Mouse (Mus musculus): ENCODE measurements around the gene Zfp668. TPM values are rescaled to one million over a fixed set of nuclear protein-coding genes. Genes with fewer than 3 reads are reported as not detected.

The Zfp668 gene
- polyA plus RNA-seq, 1 experiment from 2014 or later = 16.4 TPM

DNA sequence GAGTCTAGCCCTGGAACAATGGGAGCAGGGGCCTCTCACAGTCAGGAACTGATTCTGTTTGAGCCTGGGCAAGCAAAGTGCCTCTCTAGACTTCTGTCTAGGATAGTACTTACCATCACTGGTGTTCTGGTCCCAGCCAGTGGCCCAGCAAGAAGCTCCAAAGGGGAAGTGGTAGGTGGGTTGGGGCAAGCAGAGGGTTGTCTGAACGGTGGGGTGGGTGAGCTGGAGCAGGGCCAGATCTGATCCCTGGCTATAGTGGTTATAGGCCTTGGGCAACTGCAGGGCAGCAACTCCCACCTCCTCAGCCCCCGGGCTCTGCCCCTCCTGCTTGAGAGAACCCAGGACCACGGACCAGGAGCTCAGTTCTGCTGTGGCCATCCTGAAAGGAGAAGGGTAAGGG lies 12.2 kb upstream of the Zfp668 start:
- Histone ChIP-seq H3K9me3 (no peaks in the 10 kb centered on the region), H3K36me3 (peaks cover 91% of the 10 kb centered on the region), H3K9ac (no peak overlapping the region), H3K27me3 (no peaks in the 10 kb centered on the region), H3K27ac (no peak overlapping the region), H3K4me3 (no peak overlapping the region), H3K4me2 (no peak overlapping the region), H3K4me1 (peaks cover 28% of the 10 kb centered on the region)
- no peak for ATAC-seq (ENCODE audit: insufficient number of reproducible peaks, low FRiP score, low TSS enrichment, low read depth)
- 62% methylated on average over 3 of the region's 3 CpGs for WGBS

DNA sequence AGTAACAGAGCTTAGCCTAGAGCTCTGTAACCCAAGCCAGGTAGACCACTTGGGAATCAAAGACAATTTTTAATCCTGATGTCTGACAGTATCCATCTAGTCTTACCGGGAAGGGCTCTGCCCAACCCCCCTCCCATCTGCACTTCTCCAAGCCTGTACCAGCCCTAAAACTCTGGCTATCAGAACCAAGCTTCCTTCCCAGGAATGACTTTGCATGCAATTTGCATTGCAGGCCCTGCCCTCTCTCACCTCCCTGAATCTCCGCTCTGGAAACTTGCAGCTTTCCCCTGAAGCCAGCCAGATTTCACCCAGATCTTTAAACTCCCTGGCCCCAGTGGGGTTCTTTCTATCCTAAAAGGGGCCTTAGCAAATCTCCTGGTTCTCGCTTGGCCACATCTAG lies 11.2 kb upstream of the Zfp668 start:
- Histone ChIP-seq H3K36me3 (peaks cover 97% of the 10 kb centered on the region), H3K4me1 (peaks cover 36% of the 10 kb centered on the region), H3K9me3 (no peaks in the 10 kb centered on the region), H3K27ac (no peak overlapping the region), H3K4me3 (no peak overlapping the region), H3K4me2 (no peak overlapping the region), H3K9ac (no peak overlapping the region), H3K27me3 (no peaks in the 10 kb centered on the region)
- WGBS = 66% methylated on average over 3 of the region's 3 CpGs
- no peak for ATAC-seq (ENCODE audit: insufficient number of reproducible peaks, low FRiP score, low TSS enrichment, low read depth)

DNA sequence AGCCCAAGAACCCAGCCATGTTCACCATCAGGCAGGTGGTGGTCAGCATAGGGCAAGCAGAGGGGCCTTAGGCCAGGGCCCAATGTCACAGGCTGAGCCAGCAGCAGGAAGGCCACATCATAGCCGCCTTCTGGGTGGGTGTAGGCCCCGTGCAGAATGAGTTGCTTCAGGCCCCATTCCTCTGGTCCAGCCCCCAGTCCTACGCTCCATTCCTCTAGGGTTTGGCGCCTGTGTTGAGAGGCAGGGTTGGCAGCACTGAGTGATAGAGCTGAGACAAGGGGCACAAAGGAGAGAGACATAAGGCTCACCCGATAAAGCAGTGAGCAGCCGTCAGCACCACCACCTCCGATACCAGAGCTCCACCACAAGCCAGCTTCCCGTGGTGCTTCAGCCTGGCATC lies 10.6 kb upstream of the Zfp668 start:
- H3K4me1 ChIP-seq = peaks cover 36% of the 10 kb centered on the region
- no peak overlapping the region for H3K27ac ChIP-seq
- no peaks in the 10 kb centered on the region for H3K27me3 ChIP-seq
- H3K9ac ChIP-seq = no peak overlapping the region
- ATAC-seq (ENCODE audit: insufficient number of reproducible peaks, low FRiP score, low TSS enrichment, low read depth) = no peak
- H3K4me2 ChIP-seq = no peak overlapping the region
- no peak overlapping the region for H3K4me3 ChIP-seq
- H3K36me3 ChIP-seq = peaks cover 97% of the 10 kb centered on the region
- H3K9me3 ChIP-seq = no peaks in the 10 kb centered on the region
- WGBS = 85% methylated on average over 8 of the region's 8 CpGs

DNA sequence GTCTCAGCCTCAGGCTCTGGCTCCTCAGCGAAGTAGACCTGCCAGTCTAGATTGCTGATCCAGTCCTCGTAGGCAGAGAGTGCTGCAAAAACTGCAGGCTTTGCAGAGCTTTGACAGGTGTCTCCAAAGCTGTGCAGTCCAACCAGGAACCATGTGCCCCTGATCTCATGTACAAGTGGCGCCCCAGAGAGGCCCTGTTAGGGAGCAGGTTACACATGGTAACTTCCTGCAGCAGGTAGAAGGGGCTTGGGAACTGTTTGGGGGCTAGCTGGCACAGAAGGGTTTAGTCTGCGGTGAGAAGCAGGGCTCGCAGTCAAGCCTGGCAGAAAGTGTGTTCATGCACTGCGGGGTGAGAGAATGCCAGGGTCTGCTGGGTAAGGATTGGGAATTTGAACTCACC lies 9.9 kb upstream of the Zfp668 start:
- H3K4me3 ChIP-seq = no peak overlapping the region
- H3K9ac ChIP-seq = no peak overlapping the region

DNA sequence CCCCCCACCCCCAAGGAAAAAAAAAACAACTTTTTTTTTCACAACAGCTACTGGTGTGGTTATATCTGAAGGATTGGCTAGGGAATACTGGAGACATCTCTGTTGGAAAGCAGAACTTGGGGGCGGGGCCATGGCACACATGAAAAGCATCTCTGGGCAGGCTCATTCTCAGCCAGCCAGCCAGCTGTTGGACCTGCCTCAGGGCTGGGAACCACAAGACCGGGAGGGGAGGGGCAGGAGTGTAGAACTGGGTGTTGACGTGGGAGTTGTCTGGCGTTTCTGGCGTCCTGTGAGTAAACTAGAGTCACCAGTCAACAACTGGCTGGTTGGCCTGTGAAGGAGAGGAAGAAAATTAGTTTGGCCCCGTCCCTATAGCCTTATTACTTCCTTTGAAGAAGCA lies 9.3 kb upstream of the Zfp668 start:
- WGBS = 53% methylated on average over 6 of the region's 6 CpGs
- peaks cover 97% of the 10 kb centered on the region for H3K36me3 ChIP-seq
- H3K9me3 ChIP-seq = no peaks in the 10 kb centered on the region
- no peak overlapping the region for H3K27ac ChIP-seq
- H3K27me3 ChIP-seq = no peaks in the 10 kb centered on the region
- no peak overlapping the region for H3K4me2 ChIP-seq
- no peak for ATAC-seq (ENCODE audit: insufficient number of reproducible peaks, low FRiP score, low TSS enrichment, low read depth)
- H3K4me3 ChIP-seq = no peak overlapping the region
- no peak overlapping the region for H3K9ac ChIP-seq
- H3K4me1 ChIP-seq = peaks cover 36% of the 10 kb centered on the region

More for the DNA sequence above, 9.9 kb upstream of the Zfp668 start:
- H3K4me2 ChIP-seq = no peak overlapping the region
- H3K27ac ChIP-seq = no peak overlapping the region
- ATAC-seq (ENCODE audit: insufficient number of reproducible peaks, low FRiP score, low TSS enrichment, low read depth) = no peak
- H3K27me3 ChIP-seq = no peaks in the 10 kb centered on the region
- H3K9me3 ChIP-seq = no peaks in the 10 kb centered on the region
- peaks cover 36% of the 10 kb centered on the region for H3K4me1 ChIP-seq
- 85% methylated on average over 6 of the region's 6 CpGs for WGBS
- peaks cover 97% of the 10 kb centered on the region for H3K36me3 ChIP-seq

DNA sequence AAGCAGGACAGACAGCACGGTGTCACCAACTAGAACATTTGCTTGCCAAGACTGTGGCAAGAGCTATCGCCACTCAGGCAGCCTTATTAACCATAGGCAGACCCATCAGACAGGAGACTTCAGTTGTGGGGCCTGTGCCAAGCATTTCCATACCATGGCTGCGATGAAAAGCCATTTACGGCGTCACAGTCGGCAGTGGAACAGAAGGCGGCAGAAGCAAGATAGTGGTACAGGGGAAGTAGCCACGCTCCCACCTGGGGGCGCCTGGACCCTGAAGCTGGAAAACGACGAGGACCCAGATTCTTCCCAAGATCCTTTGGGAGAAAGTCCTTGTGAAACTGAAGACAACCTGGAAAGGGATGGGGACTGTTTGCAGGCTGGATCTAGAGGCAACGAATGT lies 3.8 kb upstream of the Zfp668 start:
- WGBS = 87% methylated on average over 12 of the region's 12 CpGs
- Histone ChIP-seq H3K9ac (no peak overlapping the region), H3K27me3 (no peaks in the 10 kb centered on the region), H3K9me3 (no peaks in the 10 kb centered on the region), H3K27ac (no peak overlapping the region), H3K36me3 (peaks cover 71% of the 10 kb centered on the region), H3K4me3 (no peak overlapping the region), H3K4me2 (no peak overlapping the region), H3K4me1 (peaks cover 28% of the 10 kb centered on the region)
- no peak for ATAC-seq (ENCODE audit: insufficient number of reproducible peaks, low FRiP score, low TSS enrichment, low read depth)

DNA sequence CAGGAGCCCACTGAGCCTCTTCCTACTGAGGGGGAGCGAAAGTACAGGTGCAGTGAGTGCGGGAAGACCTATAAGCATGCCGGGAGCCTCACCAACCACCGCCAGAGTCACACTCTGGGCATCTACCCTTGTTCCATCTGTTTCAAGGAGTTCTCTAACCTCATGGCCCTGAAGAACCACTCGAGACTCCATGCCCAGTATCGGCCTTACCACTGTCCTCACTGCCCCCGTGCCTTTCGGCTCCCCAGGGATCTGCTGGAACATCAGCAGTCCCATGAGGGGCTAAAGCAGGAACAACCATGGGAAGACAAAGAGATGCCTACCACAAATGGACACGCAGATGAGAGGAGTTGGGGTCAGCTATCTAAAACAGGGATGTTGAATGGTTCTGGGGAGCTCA lies 2.7 kb upstream of the Zfp668 start:
- no peak overlapping the region for H3K9ac ChIP-seq
- no peak for ATAC-seq (ENCODE audit: insufficient number of reproducible peaks, low FRiP score, low TSS enrichment, low read depth)
- no peak overlapping the region for H3K4me2 ChIP-seq
- H3K27ac ChIP-seq = no peak overlapping the region
- no peaks in the 10 kb centered on the region for H3K9me3 ChIP-seq
- peaks cover 29% of the 10 kb centered on the region for H3K4me1 ChIP-seq
- peaks cover 61% of the 10 kb centered on the region for H3K36me3 ChIP-seq
- 94% methylated on average over 9 of the region's 9 CpGs for WGBS
- H3K4me3 ChIP-seq = no peak overlapping the region
- no peaks in the 10 kb centered on the region for H3K27me3 ChIP-seq

DNA sequence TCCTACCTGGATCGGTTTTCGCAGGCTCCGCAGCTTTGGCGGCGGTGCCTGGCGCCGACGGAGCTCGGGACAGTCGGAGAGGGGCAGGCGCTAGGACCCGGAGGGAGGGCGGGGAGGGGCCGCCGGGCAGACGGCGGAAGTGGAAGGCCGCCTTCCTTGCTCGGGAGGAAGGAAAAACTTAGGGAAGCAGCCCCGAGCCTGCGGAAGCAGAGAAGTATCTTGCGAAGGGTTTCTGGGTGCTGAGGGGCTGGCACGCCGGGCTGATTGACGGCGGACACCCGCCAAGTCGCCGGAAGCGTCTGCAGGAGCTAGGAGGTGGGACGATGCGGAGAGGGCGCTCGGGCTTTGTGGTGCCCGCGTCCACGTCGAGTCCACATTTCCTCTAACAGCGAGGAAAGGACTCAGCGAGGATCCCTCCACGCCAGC lies 574 bp downstream of the Zfp668 start, which contains the start of gene Zfp646:
Gene Zfp646 (plus strand): TSS at position 181 of the 426 bp plus-strand sequence.
- ATAC-seq (ENCODE audit: insufficient number of reproducible peaks, low FRiP score, low TSS enrichment, low read depth) = peak; percentile 91
- peaks cover 19% of the 10 kb centered on the region for H3K4me1 ChIP-seq
- peak within 1 kb of the TSS; percentile 96 for H3K9ac ChIP-seq
- H3K4me3 ChIP-seq = peak within 1 kb of the TSS; percentile 97
- peaks cover 32% of the 10 kb centered on the region for H3K36me3 ChIP-seq
- H3K4me2 ChIP-seq = peak within 1 kb of the TSS; percentile 76
- WGBS = under 1% methylated on average over 41 of the region's 41 CpGs
- H3K9me3 ChIP-seq = no peaks in the 10 kb centered on the region
- no peaks in the 10 kb centered on the region for H3K27me3 ChIP-seq
- H3K27ac ChIP-seq = peak within 1 kb of the TSS; percentile 99

DNA sequence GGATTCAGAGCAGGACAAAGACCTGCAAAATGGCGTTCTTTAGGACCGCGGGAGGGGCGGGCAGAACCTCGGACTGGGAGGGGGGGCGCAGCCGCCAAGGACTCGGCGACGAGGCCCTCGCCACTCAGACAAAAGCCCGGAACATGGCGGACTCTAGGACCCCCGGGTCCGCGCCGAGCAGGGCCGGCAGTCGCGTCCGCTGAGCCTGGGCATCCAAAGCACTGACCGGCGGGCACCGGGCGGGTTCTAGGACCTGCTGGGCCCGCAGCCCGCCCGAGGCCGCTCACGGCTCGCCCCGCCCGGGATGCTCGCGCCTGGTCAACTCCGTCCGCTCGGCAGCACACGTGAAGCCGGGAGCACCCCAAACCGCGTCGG lies 1.0 kb downstream of the Zfp668 start:
- Histone ChIP-seq H3K27ac (peak overlapping the region; percentile 99), H3K4me2 (peak overlapping the region; percentile 76), H3K9me3 (no peaks in the 10 kb centered on the region), H3K36me3 (peaks cover 28% of the 10 kb centered on the region), H3K9ac (peak overlapping the region; percentile 96), H3K4me1 (peaks cover 19% of the 10 kb centered on the region), H3K4me3 (peak overlapping the region; percentile 97), H3K27me3 (no peaks in the 10 kb centered on the region)
- WGBS = under 1% methylated on average over 42 of the region's 43 CpGs
- ATAC-seq (ENCODE audit: insufficient number of reproducible peaks, low FRiP score, low TSS enrichment, low read depth) = peak; percentile 94

DNA sequence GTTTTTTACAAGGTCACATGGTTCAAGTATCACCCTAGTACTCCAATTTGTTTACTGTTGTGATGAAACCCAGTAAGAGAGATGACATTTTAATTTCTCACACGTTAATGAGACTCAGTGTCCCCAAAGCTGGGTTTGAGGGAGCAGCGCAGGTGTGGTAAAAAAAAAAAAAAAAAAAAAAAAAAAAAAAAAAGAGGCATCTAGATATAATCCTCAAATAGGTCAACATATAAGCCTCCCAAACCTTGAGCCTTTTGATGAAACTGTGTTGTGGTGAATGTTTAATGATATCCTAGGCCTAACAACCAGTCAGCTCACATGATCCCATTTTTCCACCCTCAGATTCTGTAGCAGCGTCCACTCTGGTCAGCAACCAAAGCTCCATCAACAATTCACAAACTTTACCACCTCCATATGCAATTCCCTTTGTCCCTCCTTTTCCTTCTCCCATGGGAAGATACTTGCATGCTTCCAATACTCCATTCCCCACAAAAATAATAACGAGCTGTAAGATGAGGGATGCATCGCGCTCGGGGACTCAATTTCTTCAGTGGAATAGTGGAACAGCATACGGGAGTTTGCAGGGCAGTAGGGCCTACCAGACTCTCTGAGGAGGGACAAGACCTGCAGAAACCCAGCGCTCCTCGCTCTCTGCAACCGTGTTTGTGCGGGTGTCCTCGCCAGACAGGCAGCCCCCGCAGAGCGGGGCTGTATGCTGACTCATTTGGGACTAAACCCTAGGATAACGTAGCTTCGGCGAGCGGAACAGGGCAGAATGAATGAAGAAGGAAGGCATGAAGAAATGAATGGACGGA lies 1.6 kb downstream of the Zfp668 start:
- 3% methylated on average over 20 of the region's 20 CpGs for WGBS
- Histone ChIP-seq H3K9me3 (no peaks in the 10 kb centered on the region), H3K4me2 (peak overlapping the region; percentile 76), H3K27me3 (no peaks in the 10 kb centered on the region), H3K36me3 (peaks cover 22% of the 10 kb centered on the region), H3K4me1 (peaks cover 19% of the 10 kb centered on the region), H3K27ac (peak overlapping the region; percentile 99), H3K9ac (peak overlapping the region; percentile 96), H3K4me3 (peak overlapping the region; percentile 97)
- ATAC-seq (ENCODE audit: insufficient number of reproducible peaks, low FRiP score, low TSS enrichment, low read depth) = no peak

DNA sequence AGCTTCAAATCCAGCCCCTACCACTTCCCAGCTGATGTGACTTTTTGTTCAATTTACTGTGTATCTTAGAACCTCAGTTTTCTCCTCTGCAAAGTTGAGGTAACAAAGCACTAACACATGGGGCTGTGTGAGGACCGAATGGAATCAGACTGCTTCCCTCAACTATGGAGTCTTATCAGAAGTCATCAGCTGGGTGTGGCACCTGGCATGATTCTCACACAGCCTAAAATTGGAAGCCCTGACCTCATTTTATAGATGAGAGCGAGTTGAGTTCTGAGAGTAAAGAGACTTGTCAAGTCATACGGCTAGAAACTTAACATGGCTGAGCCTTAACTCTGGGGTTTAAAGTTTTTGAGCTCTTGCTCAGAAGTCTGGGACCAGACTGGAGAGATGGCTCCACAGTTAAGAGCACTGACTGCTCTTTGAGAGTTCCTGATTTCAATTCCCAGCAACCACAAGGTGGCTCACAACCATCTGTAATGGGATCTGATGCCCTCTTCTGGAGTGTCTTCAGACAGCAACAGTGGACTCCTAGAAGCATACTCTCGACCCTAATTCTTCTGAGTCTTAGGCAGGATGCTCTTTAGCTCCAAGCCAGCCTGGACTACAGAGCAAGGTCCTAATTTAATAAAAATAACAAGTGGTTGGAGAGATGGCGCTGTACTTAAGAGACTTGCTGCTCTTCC lies 6.3 kb downstream of the Zfp668 start:
- Histone ChIP-seq H3K4me2 (no peak overlapping the region), H3K9ac (no peak overlapping the region), H3K36me3 (peaks cover 37% of the 10 kb centered on the region), H3K27me3 (no peaks in the 10 kb centered on the region), H3K27ac (no peak overlapping the region), H3K4me3 (no peak overlapping the region), H3K9me3 (no peaks in the 10 kb centered on the region), H3K4me1 (peaks cover 16% of the 10 kb centered on the region)
- WGBS = 78% methylated on average over 5 of the region's 5 CpGs
- ATAC-seq (ENCODE audit: insufficient number of reproducible peaks, low FRiP score, low TSS enrichment, low read depth) = no peak

DNA sequence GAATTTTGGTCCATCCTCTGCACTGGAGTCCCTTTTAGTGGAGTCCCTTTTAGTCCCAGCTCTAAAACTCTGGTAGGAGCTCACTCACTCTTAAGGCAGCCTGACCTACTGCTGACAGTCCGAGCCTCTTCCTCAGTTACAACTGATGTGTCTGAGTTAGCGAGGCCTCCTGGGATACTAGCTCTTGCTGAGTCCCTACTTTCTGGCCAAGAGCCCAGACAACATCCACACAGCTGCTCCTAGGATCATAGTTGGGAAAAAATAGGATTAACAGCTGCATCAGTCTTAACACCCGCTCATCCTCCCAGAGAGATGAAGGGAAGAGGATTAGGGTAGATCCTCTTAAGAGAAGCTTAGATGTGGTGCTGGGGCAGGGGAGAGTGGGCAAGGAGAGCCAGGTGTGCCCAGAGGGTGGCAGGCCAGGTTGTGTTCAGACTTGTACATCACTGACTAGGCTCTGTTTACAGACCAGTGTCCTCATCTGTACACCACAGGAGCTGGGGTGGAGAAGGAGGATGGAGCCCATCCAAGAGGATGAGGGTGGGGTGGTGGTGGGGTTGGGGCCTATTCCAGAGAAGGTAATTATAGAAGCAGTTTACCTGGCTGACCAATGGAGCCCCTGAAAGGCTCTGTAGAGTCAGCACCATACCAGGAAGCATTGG lies 7.3 kb downstream of the Zfp668 start:
- H3K27me3 ChIP-seq = no peaks in the 10 kb centered on the region
- WGBS = 64% methylated on average over 3 of the region's 3 CpGs
- peaks cover 46% of the 10 kb centered on the region for H3K36me3 ChIP-seq
- ATAC-seq (ENCODE audit: insufficient number of reproducible peaks, low FRiP score, low TSS enrichment, low read depth) = peak; percentile 16; the same call in 1 of the 2 replicates
- no peaks in the 10 kb centered on the region for H3K9me3 ChIP-seq
- no peak overlapping the region for H3K4me2 ChIP-seq
- H3K4me3 ChIP-seq = no peak overlapping the region
- peaks cover 10% of the 10 kb centered on the region for H3K4me1 ChIP-seq
- no peak overlapping the region for H3K9ac ChIP-seq
- no peak overlapping the region for H3K27ac ChIP-seq

Data from limb, embryonic 15.5 days (tissue).